Comparison of ENCODE assay signal across 9 mouse cellular contexts in genomic region chr3:16086550-16086949, GRCm38 (mm10).
DNase-seq lines count a peak whose midpoint lies in the region; ATAC-seq and TF ChIP-seq lines count a peak whose summit lies in the region.
"Had no signal": no experiment of that assay in that cellular context is flagged by ENCODE, and none has a peak within 500 bp of the region (broad histone marks: within the 10 kb centered on the region; RNA-seq: fewer than 3 reads in every experiment).

No protein-coding gene starts in this region.

- TF ChIP-seq EP300 in lung, postnatal 0 days (IDR thresholded peaks at IDR 0.05), result no peak

- no peak for ATAC-seq in lung, postnatal 0 days
- peak; percentile 61 for ATAC-seq in neutrophil, adult 5-6 weeks (ENCODE audit: extremely low read depth, insufficient number of reproducible peaks, low FRiP score, poor library complexity, severe bottlenecking)

- H3K9me3 ChIP-seq in lung, postnatal 0 days (ENCODE audit: low read length), result no peaks in the 10 kb centered on the region
- H3K9me3 ChIP-seq: embryonic facial prominence, embryonic 15.5 days had no signal

- 5% methylated on average over 1 of the region's 1 CpGs for WGBS in lung, postnatal 0 days
- 5% methylated on average over 1 of the region's 1 CpGs for WGBS in lung, adult 2 months

- TF ChIP-seq POLR2A in lung, adult 2 months (IDR thresholded peaks at IDR 0.05; ENCODE audit: borderline replicate concordance, extremely low read depth, low read depth, low read length), result no peak

- H3K27me3 ChIP-seq in lung, postnatal 0 days (replicated peaks; ENCODE audit: insufficient read depth, low read length), result no peaks in the 10 kb centered on the region
- H3K27me3 ChIP-seq: embryonic facial prominence, embryonic 15.5 days had no signal

- H3K36me3 ChIP-seq in lung, postnatal 0 days (ENCODE audit: insufficient read depth, low read length), result no peaks in the 10 kb centered on the region
- H3K36me3 ChIP-seq: embryonic facial prominence, embryonic 15.5 days had no signal

- H3K4me2 ChIP-seq in lung, postnatal 0 days (replicated peaks; ENCODE audit: low read depth, low read length), result no peak overlapping the region
- H3K4me2 ChIP-seq: embryonic facial prominence, embryonic 15.5 days had no signal

- peak; percentile 55 for DNase-seq in embryo, embryonic 10.5 days (ENCODE audit: low spot score)
- DNase-seq in embryo, embryonic 10 days (ENCODE audit: low spot score), result no peak
- DNase-seq in lung, postnatal 0 days (ENCODE audit: low spot score), result peak; percentile 25
- DNase-seq in lung, adult 2 months, result no peak
- DNase-seq in c-Kit-positive CD71-positive TER-119-positive erythroid progenitor cells, embryonic 14.5 days (ENCODE audit: low spot score), result peak; percentile 6
- DNase-seq in heart, postnatal 25 days (ENCODE audit: low spot score), result no peak
- DNase-seq in layer of hippocampus, adult 8-10 months (ENCODE audit: low spot score in 2 of 2), result no peak

- H3K4me1 ChIP-seq in lung, postnatal 0 days (ENCODE audit: insufficient read depth, low read depth, low read length), result no peaks in the 10 kb centered on the region
- no peaks in the 10 kb centered on the region for H3K4me1 ChIP-seq in lung, adult 2 months (ENCODE audit: control insufficient read depth, insufficient read depth, low read length)
- H3K4me1 ChIP-seq: embryonic facial prominence, embryonic 15.5 days had no signal

- intact Hi-C loops in heart, postnatal 25 days (cut with DNase I), result no loop called here

- H3K27ac ChIP-seq in lung, postnatal 0 days (ENCODE audit: low read length), result no peak overlapping the region
- H3K27ac ChIP-seq: embryonic facial prominence, embryonic 15.5 days had no signal

- no peak overlapping the region for H3K9ac ChIP-seq in lung, postnatal 0 days (replicated peaks; ENCODE audit: low read depth)
- H3K9ac ChIP-seq: embryonic facial prominence, embryonic 15.5 days had no signal

- peak; percentile 26; the same call in 1 of the 2 replicates for TF ChIP-seq CTCF in lung, postnatal 0 days (IDR thresholded peaks at IDR 0.05)
- no peak for TF ChIP-seq CTCF in lung, adult 2 months (IDR thresholded peaks at IDR 0.05; ENCODE audit: insufficient read depth, low read length)

- H3K4me3 ChIP-seq in lung, postnatal 0 days (ENCODE audit: low read depth, low read length), result no peak overlapping the region
- H3K4me3 ChIP-seq in lung, adult 2 months (replicated peaks; ENCODE audit: extremely low read depth, low read depth, low read length), result no peak overlapping the region
- H3K4me3 ChIP-seq: embryonic facial prominence, embryonic 15.5 days had no signal

Comparison
In these comparisons a context has a peak if more than half of its experiments do, and no peak if none do; other contexts are left out.
1. DNase-seq: peak in embryo, embryonic 10.5 days (single experiment), lung, postnatal 0 days (single experiment) and c-Kit-positive CD71-positive TER-119-positive erythroid progenitor cells, embryonic 14.5 days (single experiment); none in embryo, embryonic 10 days (single experiment), lung, adult 2 months (single experiment), heart, postnatal 25 days (single experiment) and layer of hippocampus, adult 8-10 months (0 of 2).